Mouse (Mus musculus) liver, embryonic 14.5 days (tissue): ENCODE measurements at regions not wholly inside any gene's neighbourhood (a gene's known extent, or its start where the extent isn't known, plus 50 kb on each side); places are given as distances from the start of the nearest gene placed in this dataset.

Experiments
- CTCF ChIP-seq: IDR thresholded peaks from 2 replicates; pipeline ENCODE4 v1.5.1; 2016; ENCODE audit warnings: antibody characterized with exemption, low read depth, control low read depth
- EP300 ChIP-seq: IDR thresholded peaks from 2 replicates; pipeline ENCODE4 v1.6.1; 2016; ENCODE audit warnings: antibody characterized with exemption, low read depth

GRCm38 (mm10) chr13:103642542-103643375 is 131.6 kb downstream of the Srek1 start:
- TF ChIP-seq CTCF (no peak), EP300 (no peak)
